Mouse (Mus musculus): ENCODE results near the gene Rnase13.
A peak's percentile ranks its signal among the peaks of the same experiment; 100 is the strongest.

Gene Rnase13

DNA sequence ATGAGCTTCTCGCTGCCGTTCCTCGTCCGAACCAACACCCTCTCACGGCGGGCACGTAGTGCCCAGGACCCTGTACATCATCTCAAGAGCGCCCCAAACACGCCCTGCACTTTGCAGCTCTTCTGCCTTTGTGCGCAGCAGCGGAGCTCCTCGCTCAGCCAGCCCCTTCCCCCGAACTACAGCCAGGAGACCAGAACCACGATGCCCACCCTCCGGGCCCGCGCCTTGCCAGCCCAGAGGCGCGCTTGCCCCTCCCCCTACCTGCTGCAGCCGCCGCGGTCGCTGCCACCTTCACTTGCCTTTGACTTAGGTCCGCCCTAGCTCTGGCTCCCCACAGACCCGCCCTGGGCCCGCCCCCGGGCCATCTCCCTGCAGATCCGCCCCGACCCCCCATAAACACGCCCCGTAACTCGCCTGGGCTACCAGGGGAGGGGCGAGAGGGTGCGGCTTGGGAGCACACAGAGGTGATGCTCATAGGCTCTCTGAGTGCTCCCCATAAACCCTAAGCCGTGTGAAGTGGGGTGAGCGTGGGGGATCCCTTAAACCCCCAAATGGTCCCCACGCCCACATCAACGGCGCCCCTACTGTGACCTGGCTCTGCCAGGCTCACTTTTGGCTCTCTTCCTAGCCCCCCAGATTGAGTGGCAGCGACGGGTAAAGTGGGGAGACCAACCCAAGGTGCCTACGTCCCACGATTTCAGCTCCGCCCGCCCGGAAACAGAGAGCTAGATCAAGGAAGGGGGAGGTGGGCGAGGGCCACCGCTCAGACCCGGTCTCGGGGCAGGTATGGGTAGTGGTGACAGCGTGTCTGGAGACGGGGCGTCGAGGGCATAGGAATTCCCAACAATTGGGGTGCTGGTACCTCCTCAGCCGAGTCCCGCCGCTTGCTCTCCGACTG is 9.3 kb downstream of the Rnase13 start:
- peak; percentile 85 for DNase-seq (ENCODE audit: low spot score)

DNA sequence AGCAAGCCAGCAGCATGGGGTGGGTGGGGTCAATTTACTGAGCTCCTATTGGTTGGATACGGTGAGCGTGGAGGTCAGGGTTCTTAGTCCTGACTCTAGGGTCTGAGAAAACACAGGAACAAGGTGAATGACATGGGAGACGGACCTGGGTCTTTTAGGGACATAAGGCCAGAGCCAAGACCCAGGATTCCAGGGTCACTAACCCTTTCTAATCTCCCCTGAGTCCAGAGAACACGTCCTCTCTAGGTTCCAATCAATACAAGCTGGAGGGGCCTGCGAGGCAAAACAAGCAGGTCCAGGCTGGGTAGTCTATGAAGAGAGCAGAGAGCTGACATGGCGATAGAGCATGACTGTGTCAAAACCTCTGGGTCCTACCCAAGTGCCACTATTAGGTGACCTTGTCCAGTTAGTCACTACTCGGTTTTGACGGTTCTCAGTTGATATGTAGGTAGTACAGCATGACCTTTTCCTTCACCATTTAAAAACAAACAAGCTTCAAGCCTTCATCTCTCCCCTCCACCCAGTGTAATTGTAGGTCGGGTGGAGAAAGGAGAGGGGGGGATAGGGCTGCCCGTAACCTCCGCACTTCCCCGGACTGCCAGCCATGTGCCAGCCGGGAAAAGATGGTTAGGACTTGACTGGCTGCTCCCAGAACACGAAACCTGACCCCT is 10.0 kb downstream of the Rnase13 start:
- DNase-seq (ENCODE audit: low spot score) = no peak

DNA sequence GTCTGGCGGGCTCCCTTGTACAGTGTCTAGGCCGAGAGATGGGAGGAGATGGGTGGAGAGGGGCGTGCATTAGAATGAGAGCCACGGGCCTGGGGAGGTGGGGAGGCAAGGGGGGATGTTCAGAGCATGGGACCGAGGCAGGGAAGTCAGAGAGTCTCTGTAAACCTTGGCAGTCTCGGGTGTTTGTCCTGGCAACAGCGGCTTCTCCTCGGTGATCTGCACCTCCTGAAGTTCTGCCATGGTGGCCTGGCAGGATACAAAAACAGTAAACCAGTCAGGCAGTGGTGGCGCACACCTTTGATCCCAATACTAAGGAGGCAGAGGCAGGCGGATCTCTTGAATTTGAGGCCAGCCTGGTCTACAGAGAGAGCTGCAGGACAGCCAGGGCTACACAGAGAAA is 11.3 kb downstream of the Rnase13 start:
- DNase-seq (ENCODE audit: low spot score) = no peak

DNA sequence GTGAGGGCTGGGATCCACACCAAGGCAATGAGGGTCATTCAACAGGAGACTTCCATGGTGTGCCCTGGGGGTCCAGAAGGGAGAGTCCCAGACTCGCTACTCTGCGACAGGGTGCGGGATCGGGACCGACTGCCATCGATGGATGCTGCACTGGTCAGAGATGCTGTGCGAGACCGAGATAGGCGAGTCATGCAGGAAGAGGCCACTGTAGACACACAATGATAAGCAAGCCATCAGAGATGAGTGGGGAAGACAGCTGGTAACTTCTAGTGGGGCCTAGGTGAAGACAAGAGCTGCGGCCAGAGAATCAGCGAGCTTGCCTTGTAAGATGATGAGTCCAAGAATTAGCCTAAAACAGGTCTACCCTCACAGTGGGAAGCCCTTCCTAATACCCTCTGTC is 16.5 kb downstream of the Rnase13 start:
- no peak for DNase-seq (ENCODE audit: low spot score)

DNA sequence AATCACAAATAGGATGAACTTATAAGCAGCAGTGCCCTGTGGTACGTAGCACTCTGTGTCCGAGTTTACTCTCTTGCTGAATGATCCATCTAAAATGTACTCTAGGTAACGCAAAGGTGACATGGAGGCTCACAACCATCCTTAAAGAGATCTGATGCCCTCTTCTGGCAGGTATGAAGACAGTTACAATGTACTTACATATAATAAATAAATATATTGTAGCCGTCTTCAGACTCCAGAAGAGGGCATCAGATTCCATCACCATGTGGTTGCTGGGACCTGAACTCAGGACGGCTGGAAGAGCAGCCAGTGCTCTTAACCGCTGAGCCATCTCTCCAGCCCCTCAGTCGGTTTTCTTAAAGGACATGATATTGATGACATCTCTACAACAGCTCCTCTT is 17.9 kb downstream of the Rnase13 start:
- DNase-seq (ENCODE audit: low spot score) = no peak

DNA sequence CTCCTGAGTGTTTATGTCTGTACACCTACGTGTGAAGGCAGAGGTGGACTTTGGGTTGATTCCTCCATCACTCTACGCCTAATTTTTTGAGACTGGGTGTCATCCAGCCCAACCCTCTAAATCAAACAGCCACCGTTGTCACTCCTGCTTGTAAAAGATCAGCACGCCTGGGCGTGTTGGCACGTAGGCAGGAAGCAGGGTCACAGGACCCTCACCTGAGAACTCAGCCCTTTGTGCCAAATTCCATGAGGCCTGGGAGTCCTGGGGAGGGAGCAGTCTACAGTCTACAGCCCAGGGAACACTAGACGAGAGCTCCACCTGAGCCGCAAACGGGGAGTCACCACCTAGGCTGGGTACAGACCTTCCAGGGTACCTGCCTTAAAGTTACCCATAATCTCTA is 18.8 kb downstream of the Rnase13 start:
- no peak for DNase-seq (ENCODE audit: low spot score)

DNA sequence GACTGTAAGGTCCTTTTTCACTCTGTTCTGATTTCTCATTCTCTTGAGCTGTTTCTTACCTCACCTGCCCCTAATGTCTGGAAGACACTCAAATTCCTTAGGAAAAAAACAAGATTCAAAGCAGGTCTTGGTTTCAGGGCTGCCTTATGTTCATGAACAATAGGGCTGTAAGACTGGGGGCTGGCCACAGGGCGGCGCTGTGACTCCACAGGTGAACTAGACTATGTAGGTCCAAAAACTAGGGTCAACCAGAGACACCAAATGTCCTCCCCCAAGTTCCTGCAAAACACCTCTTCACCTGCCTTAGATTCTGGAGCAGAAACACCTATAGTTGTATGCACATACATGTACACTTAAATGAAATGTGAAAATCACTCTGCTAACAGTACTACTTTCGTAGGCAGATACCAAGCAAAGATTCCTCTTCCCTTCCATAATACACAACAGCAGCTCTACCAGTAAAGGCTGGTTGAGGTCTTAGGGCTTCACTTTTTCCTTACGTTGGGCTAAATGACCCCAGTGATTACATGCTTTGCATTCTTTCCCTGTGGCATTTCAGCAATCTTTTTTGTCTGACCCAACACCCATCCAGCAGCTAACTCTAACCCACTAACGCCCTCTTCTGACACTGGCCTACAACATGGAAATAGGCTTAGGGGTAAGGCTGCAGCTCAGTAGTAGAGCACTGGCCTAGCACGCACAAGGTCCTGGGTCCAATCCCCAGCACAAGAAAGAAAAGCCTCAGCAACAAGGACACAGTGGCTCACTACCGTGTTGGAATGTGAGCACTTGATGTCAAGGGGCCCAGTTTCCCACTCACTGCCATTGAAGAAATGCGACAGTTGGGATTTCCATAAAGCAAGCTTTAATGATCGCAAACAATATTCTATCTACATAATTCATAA is 19.5 kb downstream of the Rnase13 start:
- peak; percentile 63 for DNase-seq (ENCODE audit: low spot score)

DNA sequence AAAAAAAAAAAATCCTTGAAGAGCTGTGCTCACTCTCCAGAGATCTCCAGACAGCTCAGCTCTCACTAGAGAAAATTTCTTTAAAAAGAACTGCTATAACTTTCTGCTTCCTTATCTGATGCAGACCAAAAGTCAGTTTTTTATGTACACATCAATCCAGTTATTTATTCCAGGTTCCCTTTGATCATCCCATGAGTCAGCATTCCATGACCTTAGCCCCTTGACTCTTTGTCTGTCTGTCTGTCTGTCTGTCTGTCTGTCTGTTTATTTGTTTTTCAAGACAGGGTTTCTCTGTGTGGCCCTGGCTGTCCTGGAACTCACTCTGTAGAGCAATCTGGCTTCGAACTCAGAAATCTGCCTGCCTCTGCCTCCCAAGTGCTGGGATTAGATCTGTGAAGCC is 23.2 kb downstream of the Rnase13 start:
- no peak for DNase-seq (ENCODE audit: low spot score)

DNA sequence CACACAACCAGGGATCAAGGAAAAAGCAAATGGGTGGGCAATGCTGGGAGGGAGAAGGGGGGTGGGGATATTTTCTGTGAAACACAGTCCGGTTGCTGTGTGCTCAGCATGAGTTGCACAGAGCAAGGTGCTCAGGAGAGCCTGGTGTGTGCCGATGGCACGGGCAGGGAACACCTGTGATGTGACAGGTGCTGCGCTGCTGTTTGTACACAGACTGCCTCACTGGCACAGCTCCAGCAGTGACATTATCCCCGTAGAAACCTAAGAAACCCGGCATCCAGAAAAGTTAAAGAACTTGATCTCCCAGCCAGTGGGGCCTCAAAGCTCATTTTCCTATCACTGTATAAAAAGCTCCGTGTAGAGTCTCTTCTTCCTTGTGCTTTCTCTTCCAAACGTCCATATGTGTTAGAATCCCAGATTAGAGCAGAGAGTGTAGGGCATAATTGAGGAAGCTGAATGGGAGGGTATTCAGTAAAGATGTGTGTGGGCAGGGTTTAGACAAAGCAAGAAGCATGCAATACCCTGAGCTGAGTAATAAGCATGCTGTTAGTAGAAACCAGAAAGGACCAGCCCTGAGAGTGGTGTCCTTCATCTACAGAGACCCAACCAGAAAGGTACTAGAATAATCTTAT is 25.9 kb downstream of the Rnase13 start:
- DNase-seq (ENCODE audit: low spot score) = no peak

DNA sequence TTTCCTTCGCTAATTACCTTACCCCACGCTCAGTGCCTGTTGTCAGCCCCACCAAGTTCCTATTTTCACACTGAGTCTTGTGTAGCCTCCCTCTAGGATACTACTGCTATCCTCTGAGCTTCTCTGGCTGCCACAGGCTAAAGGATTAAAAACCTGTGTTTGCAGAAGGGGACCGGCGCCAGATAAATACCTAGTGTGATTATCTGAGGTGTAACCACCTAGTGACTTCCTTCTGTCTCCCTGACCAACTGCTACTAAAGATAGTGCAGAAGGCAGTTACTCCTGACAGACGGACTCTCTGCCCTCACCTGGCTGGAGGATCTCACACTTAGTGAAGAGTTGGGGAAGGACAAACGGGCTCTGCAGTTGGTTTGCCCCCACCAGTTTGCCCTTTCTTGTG is 26.6 kb downstream of the Rnase13 start:
- no peak for DNase-seq (ENCODE audit: low spot score)

DNA sequence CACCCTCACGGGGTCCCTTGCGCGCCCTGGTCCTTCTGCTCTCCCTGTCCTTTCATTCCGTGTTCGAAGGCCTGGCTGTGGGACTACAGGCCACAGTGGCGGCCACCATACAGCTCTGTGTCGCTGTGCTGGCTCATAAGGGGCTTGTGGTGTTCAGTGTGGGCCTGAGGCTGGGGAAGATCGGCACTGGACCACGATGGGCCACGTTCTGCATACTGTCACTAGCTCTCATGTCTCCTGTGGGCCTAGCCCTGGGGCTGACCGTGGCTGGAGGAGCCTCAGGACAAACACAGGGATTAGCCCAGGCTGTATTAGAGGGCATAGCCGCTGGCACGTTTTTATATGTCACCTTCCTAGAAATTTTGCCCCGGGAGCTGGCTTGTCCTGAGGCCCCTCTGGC is 27.5 kb downstream of the Rnase13 start:
- no peak for DNase-seq (ENCODE audit: low spot score)

DNA sequence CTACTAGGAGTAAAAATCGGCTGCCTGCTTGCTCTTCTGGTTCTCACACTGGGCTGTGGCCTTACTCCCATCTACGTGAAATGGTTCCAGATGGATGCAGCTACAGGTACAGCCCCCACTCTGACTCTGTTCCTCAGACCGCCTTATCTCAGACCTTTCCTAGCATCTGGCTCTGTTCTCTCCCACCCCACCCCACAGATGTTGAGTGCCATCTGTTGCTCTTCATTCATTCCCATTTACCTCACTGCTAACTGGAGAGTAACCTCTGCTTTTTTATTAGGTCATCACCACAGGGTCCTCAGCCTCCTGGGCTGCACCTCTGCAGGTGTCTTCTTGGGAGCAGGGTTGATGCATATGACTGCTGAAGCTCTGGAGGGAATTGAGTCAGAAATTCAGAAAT is 28.8 kb downstream of the Rnase13 start:
- no peak for DNase-seq (ENCODE audit: low spot score)

DNA sequence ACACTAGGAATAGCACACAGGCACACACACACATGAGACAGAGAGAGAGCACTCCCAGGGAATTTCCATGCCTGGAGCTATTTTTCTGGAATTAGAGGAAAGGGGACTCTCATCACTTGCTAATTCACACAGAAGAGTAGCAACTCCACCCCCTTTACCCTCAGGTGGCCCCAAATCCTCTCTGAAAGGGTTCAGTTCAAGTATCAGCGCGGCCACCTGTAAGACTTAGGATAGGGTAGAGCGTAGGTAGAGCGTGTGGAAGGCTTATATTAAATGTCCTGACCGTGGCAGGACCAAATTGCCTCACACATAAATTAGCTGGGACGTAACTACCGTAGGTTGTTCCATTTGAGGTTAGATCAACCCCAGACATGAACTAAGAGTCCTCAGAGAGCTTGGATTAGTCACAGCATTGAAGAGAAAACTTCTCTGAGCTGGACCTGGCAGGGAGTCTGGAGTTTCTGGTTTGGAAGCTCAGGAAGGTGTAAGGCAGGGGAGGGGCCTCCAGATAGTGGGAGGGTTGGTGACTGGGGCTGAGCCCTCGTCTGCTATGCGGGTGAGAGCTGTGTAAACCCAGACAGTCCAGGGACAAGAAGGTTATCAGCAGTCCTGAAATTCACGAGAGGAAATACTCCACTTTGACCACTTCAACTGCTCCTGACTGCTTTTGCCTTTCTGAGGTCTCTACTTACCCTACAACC is 29.3 kb downstream of the Rnase13 start:
- DNase-seq (ENCODE audit: low spot score) = peak; percentile 66

DNA sequence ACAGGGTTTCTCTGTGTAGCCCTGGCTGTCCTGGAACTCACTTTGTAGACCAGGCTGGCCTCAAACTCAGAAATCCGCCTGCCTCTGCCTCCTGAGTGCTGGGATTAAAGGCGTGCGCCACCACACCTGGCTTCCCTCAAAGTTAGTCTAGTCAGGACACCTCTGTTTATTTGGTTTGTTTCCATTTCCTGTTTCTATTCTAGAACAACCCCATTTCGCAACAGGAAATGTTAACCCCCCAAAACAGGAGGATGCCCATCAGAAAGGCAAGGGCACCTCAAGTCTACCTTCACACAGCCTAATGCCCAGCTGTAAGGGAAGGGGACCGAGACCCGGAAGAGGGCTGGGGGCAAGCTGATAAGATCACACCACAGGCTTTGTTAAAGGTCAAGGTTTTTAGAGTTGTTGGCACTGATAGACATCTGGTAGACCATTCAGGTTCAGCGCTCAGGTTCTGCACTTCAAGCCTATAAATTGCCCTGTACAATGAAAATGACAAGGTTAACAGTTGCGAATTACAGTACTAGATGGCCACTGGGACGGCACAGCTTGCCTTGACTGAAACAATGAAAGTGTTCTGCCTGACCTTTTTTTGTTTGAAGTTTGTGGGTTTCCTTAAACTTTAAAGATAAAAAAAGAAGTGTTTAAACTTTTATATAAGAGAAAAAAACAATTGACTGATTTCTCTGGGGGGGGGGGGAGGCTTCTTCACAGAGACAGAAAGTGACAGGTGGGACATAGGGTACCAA is 30.2 kb downstream of the Rnase13 start, which contains the start of gene Slc39a2:
Slc39a2 (plus strand) TSS at position 699 of the 749 bp plus-strand sequence.
- no peak for DNase-seq (ENCODE audit: low spot score)

DNA sequence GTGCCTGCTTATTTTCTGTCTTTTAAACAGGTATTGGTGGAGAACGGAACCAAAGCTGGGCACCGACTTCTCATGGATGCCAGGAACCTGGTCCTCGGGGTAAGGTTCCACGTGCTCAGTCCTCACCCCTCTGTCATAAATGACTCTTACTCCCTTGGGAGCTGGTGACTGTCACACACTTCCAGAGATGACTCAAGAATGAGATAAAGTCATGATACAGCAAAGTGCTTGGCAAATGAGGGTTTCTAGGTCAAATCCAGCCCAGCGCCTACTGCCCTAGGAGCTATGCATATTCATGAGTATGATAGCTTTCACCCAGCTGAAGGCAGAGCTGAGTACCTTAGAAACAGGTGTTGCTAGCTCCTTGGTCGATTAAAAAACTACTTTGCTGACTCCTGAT is 32.7 kb downstream of the Rnase13 start:
- no peak for DNase-seq (ENCODE audit: low spot score)

DNA sequence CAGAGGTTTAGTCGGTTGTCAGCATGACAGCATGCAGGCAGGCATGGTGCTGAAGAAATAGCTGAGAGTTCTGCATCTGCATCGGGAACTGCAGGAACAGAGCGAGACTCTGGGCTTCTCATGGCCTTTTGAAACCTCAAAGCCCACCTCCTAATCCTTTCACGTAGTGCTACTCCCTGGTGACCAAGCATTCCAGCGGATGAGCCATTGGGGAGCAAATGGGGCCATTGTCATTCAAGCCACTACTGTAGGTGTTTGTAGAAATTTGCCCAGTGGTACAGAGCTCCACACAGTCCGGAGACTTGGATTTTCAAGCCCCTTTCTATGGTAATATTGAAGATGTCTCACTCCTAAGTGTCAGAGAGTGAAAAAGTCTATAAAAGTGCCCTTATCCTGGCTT is 36.5 kb downstream of the Rnase13 start:
- no peak for DNase-seq (ENCODE audit: low spot score)

DNA sequence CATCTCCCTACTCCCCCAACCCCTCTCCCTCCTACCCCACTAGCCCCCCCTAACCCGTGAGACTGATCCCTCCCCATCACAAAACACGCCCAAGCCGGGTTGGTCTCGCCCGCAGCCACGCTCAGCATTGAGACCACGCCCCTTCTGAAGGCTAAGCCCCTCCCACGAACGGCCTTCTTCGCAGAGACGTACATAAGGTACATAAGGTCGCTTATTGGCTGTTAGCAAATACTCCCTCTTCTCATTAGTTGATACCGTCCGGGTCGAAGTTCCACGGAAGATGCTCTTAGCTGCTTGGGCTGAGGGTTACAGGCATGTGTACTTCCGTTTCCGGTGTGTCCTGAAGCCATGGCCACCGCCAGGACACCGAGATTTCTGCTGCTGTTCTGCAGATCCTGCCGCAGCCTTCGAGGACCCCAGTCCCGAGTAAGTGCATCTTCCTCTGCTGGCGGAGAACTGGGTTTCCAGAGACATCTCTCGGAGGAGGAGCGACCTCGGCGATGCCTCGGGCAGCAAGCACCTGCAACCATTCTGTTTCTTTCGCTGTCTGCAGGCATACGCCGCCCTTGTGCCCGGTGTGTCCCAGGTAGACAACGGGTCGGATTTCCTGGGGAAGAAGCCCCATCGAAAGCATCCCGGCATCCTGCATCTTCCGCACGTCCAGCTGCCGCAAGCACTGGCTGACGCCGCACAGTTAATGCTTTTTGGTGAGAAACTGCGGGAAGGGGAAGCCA is 37.8 kb downstream of the Rnase13 start, which contains the start of gene Mettl17:
Mettl17 (plus strand) TSS at position 245 of the 734 bp plus-strand sequence.
- DNase-seq (ENCODE audit: low spot score) = peak; percentile 97

DNA sequence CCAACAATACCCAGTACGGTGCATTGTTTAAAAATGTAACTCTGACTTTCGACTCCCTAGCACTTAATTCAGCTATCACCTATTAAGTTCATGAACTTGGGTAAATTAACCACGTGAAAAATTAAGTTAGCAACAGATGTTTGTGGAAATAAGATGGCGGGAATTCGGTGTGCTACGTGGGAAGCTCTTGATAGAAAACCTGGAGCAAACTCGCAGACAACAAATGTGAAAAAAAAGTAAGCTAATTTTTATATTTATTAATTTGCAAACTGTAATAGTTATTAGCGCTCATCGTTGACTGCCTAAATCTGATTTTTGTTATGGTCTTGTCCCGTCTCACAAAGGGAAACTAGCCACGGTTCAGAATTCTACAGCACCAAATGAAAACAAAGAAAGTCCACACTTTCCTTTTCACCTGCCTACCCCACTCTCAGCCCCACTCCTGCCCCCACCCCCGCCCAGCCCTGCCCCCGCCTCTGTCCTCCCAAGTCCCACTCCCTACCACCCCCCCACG is 38.5 kb downstream of the Rnase13 start:
- no peak for DNase-seq (ENCODE audit: low spot score)

DNA sequence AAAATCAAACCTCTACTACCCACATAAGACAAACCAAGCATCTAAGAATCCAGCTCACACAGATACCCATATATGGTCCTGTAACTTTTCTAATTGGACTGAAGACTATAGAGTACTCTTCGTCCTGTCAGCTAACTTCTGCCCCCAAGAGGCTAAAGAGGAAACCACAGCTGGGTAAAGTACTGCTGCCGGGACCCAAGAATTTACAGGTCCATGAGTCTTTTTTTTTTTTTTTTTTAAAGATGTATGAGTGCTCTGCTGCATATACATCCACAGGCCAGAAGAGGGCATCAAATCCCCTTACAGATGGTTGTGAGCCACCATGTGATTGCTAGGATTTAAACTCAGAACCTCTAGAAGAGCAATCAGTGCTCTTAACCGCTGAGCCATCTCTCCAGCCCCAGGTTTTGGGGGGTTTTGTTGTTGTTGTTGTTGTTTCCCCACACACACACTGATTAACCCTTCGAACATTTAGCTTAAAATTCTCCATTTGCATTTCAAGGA is 39.0 kb downstream of the Rnase13 start:
- DNase-seq (ENCODE audit: low spot score) = peak; percentile 86

All from lung, postnatal 25 days (tissue).